Comparison of ENCODE assay signal across 7 mouse cellular contexts in the genomic region with DNA sequence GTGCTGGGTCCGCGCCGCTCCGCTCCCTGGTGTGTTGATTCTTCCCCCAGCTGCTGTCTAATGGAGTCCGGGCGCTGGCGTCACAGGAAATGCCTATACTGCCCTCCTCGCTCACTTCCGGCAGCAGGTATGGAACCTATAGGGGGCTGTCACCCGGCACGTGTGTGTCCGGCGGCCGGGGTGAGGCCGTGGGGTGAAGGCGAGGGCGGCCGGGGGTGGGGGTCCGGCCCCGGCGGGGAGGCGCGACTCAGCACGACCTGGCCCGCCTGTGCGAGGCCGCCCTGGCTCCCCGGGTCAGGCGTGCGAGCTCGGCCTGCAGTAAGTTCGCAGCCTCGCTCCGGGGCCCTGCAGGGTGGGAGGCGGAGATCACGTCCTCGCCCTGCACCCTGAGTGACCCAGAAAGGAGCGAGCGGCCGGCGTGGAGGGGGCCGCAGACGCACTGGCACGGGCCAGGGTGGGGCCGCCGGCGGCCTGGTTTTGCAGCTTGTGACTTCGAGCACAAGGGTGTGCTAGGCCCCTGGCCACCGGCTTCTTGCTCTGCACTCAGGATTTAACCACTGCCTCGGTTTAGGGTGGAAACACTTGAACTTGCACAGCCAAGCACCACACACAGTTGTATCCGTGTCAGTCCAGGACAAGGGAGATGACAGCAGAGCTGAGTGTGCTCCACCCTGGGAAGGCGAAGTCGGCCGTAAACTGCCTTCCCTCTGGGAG. TPM values are rescaled to one million over a fixed set of nuclear protein-coding genes. Genes with fewer than 3 reads are reported as not detected.
DNase-seq lines count a peak whose midpoint lies in the region; ATAC-seq lines count a peak whose summit lies in the region.

Gene Wdr26, minus strand, starts transcription at position 82 of the 714 bp plus-strand sequence.

- H3K4me1 ChIP-seq in limb, embryonic 10.5 days: peaks cover 35% of the 10 kb centered on the region
- H3K4me1 ChIP-seq in midbrain, embryonic 13.5 days (replicated peaks): peaks cover 26% of the 10 kb centered on the region

- peak within 1 kb of the TSS; percentile 100 for H3K4me3 ChIP-seq in limb, embryonic 10.5 days
- H3K4me3 ChIP-seq in midbrain, embryonic 13.5 days (replicated peaks): peak within 1 kb of the TSS; percentile 73

- WGBS in limb, embryonic 10.5 days: under 1% methylated on average over 54 of the region's 54 CpGs
- WGBS in midbrain, embryonic 13.5 days: 1% methylated on average over 51 of the region's 54 CpGs

- no peaks in the 10 kb centered on the region for H3K27me3 ChIP-seq in limb, embryonic 10.5 days (ENCODE audit: low read depth, poor library complexity, severe bottlenecking)
- H3K27me3 ChIP-seq in midbrain, embryonic 13.5 days: no peaks in the 10 kb centered on the region

- H3K36me3 ChIP-seq in limb, embryonic 10.5 days: peaks cover 20% of the 10 kb centered on the region
- peaks cover 3% of the 10 kb centered on the region; the same call in 1 of the 2 replicates for H3K36me3 ChIP-seq in midbrain, embryonic 13.5 days

- peak within 1 kb of the TSS; percentile 98 for H3K27ac ChIP-seq in limb, embryonic 10.5 days
- peak within 1 kb of the TSS; percentile 95 for H3K27ac ChIP-seq in midbrain, embryonic 13.5 days

- DNase-seq in adrenal gland, postnatal 10 days: peak; percentile 85
- peak; percentile 87 for DNase-seq in embryo, embryonic 9.5 days (ENCODE audit: extremely low spot score)
- peak; percentile 80 for DNase-seq in kidney, adult 11 months
- DNase-seq in limb, embryonic 10.5 days (ENCODE audit: low spot score): peak; percentile 91
- DNase-seq in spleen, adult 12 weeks (ENCODE audit: low spot score): peak; percentile 76

- ATAC-seq in granulocyte monocyte progenitor cell, adult 5-6 weeks (replicated peaks; ENCODE audit: poor library complexity, severe bottlenecking): peak; percentile 87
- ATAC-seq in midbrain, embryonic 13.5 days: peak; percentile 96

- peak within 1 kb of the TSS; percentile 77 for H3K4me2 ChIP-seq in midbrain, embryonic 13.5 days (replicated peaks)

- peak within 1 kb of the TSS; percentile 97 for H3K9ac ChIP-seq in midbrain, embryonic 13.5 days (replicated peaks)

- H3K9me3 ChIP-seq in limb, embryonic 10.5 days (replicated peaks): no peaks in the 10 kb centered on the region
- H3K9me3 ChIP-seq in midbrain, embryonic 13.5 days: no peaks in the 10 kb centered on the region

RNA-seq across cellular contexts. Expression of gene Wdr26, which starts in this region (rescaled TPM):
- 100 to 1,000 TPM; 126 to 138 TPM for total RNA-seq in adrenal gland, postnatal 10 days (2021)
- total RNA-seq in granulocyte monocyte progenitor cell, adult 5-6 weeks (2014; fragmentation: Nextera tagmentation): 92.9 and 128 TPM in 2 replicates
- 93.0 and 101 TPM in 2 replicates for total RNA-seq in granulocyte monocyte progenitor cell, adult 5-6 weeks (2017)
- 25.0 and 27.7 TPM in 2 replicates for polyA plus RNA-seq in limb, embryonic 10.5 days (2016; fragmentation: Nextera tagmentation; extraction: Ambion mirVana)
- 47.2 and 51.7 TPM in 2 replicates for polyA plus RNA-seq in midbrain, embryonic 13.5 days (2015; fragmentation: Nextera tagmentation; extraction: Ambion mirVana)

Comparison
In these comparisons a context has a peak if more than half of its experiments do, and no peak if none do; other contexts are left out.
1. Peak in every context shown above with its lines: DNase-seq, ATAC-seq, H3K4me3 ChIP-seq and H3K27ac ChIP-seq.